Mouse (Mus musculus) B cell, adult 67 days (primary cell): ENCODE measurements around the gene Olfr734. TPM values are rescaled to one million over a fixed set of nuclear protein-coding genes. Genes with fewer than 3 reads are reported as not detected.

Experiments used
- total RNA-seq, 2 experiments: library from RNA; stranded (reverse); gene quantifications; 4 replicates each; pipeline ENCODE4 v1.2.4; 2023

Olfr734 gene
- not detected for total RNA-seq

DNA sequence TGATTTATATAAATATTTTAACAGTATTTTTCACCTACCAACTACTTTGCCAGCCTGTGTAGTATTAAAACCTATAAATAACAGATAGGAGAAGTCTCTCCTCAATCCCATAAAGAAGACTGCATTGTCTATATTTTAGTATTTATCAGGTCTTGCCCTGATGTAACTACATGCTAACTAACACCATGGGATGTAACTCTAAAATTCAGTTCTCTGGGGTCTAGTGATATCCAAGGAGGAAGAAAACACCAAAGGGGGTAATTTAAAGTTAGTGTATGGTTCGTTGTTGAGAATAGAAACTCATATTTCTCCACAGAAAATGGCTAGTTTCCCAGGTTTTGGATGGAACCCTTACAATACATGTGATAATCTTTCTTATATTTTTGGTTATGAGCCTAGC, at the start of gene Olfr734:
TSS of gene Olfr734 (minus strand) at position 101 of the 400 bp plus-strand sequence.

DNA sequence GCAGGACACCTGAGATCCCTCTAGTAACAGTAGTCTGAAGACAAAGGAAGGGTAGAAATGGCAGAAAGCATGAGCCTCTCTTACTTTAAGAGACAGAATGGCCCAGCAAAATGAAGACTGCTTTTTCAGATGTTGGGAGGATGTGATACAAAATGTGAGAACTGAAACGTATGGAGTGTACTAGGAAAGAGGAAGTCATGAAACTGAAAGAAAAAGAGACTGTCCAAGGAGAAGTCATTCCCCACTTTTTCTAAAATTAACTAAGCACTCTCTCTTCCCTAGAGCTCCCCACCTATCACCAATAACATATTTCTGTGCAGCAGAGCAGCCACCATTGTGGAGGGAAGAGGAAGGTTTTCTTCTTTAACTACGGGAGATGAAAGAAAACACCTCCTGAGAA, 31.0 kb upstream of the Olfr734 start, which contains the start of gene Tlr11:
TSS of gene Tlr11 (plus strand) at position 322 of the 400 bp plus-strand sequence.

DNA sequence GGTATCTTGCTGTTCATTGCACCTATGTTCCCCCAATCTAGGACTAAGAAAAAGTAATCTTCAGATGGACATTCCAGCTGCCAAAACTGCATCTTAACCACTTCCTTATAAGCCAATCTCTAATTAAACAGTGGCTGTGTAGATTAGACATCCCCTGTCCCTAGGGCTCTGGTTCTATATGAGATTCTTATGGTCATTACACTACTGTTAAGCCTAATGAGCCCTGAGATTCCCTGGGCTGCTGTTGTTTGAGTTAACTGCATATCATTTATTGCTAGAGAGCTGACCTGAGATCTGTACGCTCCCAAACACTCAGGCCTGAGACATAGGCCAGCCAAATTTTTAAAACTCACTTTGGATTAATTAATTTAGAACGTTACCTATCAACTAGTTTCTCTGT, 22.2 kb upstream of the Olfr734 start, which contains the start of gene Olfr735:
TSS of gene Olfr735 (minus strand) at position 77 of the 400 bp plus-strand sequence.

DNA sequence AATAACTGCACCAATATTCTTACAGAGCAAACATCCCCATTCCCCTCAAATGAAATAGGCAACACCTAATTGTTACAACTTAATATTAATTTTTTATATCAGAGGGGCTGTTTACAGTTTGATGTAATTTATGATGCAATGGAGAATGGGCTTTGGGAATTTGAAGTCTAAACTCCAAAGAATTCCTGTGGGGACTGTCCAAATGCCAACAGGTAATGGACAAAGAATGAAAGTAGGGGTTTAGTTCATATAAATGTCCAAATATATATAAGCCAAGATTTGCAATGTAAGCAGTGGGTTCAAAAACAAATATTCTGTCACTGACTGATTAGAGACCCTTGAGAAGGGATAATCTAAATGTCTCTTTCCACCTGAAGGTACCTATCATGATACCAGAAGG, 25.1 kb downstream of the Olfr734 start, which contains the start of gene Olfr733:
TSS of gene Olfr733 (minus strand) at position 101 of the 400 bp plus-strand sequence.

DNA sequence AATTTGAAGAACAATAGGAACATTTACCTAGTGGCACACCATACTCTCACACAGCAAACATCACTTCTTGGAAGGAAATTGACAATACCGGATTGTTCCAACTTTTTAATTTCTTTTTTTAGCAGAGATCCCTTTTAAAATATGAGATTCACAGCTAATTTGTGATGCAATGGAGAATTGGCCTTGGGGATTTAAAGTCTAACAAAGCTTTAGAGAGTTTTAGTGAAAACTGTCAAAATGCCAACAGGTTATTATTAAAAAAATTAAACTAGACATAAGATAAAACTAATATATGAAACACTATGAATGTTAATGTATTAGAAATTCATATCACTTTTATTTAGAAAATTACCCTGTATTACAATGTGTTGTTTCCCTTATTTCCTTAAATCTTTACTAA, 42.5 kb downstream of the Olfr734 start, which contains the start of gene Olfr732:
TSS of gene Olfr732 (minus strand) at position 101 of the 400 bp plus-strand sequence.

Other genes starting within 250 kb of the Olfr734 start
- not detected for gene Olfr726, start 235.8 kb downstream of the Olfr734 start, total RNA-seq
- gene Olfr727, start 203.6 kb downstream of the Olfr734 start, total RNA-seq, result not detected
- gene Olfr728, start 184.1 kb downstream of the Olfr734 start, total RNA-seq, result not detected
- gene Olfr729, start 173.9 kb downstream of the Olfr734 start, total RNA-seq, result not detected
- gene Olfr730, start 138.6 kb downstream of the Olfr734 start, total RNA-seq, result not detected
- gene Olfr731, start 84.9 kb downstream of the Olfr734 start, total RNA-seq, result not detected
- gene Olfr732, start 42.6 kb downstream of the Olfr734 start, total RNA-seq, result not detected
- not detected for gene Olfr733, start 25.2 kb downstream of the Olfr734 start, total RNA-seq
- not detected for gene Olfr735, start 22.1 kb upstream of the Olfr734 start, total RNA-seq
- gene Tlr11, start 31.2 kb upstream of the Olfr734 start, total RNA-seq, result not detected
- gene Olfr736, start 54.4 kb upstream of the Olfr734 start, total RNA-seq, result not detected
- not detected for gene Olfr738, start 80.8 kb upstream of the Olfr734 start, total RNA-seq
- gene Olfr739, start 91.9 kb upstream of the Olfr734 start, total RNA-seq, result not detected
- not detected for gene Olfr740, start 118.8 kb upstream of the Olfr734 start, total RNA-seq
- gene Olfr741, start 146.0 kb upstream of the Olfr734 start, total RNA-seq, result not detected
- gene Olfr742, start 176.8 kb upstream of the Olfr734 start, total RNA-seq, result not detected
- not detected for gene Olfr743, start 195.1 kb upstream of the Olfr734 start, total RNA-seq